Comparison of ENCODE assay signal across 22 mouse cellular contexts in the genomic region with DNA sequence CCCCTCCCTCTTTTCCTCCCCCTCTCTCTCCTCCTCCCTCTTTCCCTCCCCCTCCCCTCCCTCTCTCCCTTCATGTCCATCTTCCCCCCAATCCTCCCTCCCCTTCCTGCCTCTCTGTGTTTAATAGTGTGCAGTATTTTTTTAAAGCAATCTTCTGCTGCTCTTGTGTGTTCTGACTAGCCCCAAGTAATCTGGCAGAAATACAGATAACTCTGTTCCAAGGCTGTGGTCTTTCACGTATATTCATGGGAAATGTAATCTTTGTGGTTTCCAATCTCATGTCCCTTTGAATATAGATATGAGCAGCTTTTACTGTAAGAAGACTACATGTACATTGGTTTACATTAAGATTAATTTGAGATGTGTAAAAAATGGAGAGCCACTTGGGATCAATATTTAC.
DNase-seq lines count a peak whose midpoint lies in the region; ATAC-seq and TF ChIP-seq lines count a peak whose summit lies in the region.
"Had no signal": no experiment of that assay in that cellular context is flagged by ENCODE, and none has a peak within 500 bp of the region (broad histone marks: within the 10 kb centered on the region; RNA-seq: fewer than 3 reads in every experiment).

No protein-coding gene starts in this region.

- DNase-seq in heart, adult 8-10 months (ENCODE audit: low spot score) = no peak
- DNase-seq in lung, embryonic 14.5 days = peak; percentile 61
- DNase-seq in lung, postnatal 14 days = no peak
- DNase-seq in MEL (ENCODE audit: low read depth, low spot score) = no peak
- no peak for DNase-seq in kidney, postnatal 36 days
- DNase-seq: adrenal gland, adult 8-10 months; cerebellum, adult 11 months; cerebellum, adult 8-10 months; cerebellum, postnatal 14 days; embryo, embryonic 11 days; forebrain, postnatal 0 days; gastrocnemius, postnatal 14 days; heart, postnatal 4 days had no signal

- 0 out of 2 replicates have a peak overlapping the region, but pooled peaks have one; percentile 53 for H3K27ac ChIP-seq in heart, embryonic 13.5 days (replicated peaks)
- no peak overlapping the region for H3K27ac ChIP-seq in lung, embryonic 14.5 days (ENCODE audit: low read depth)
- H3K27ac ChIP-seq in MEL (ENCODE audit: control insufficient read depth, low read depth, low read length) = no peak overlapping the region
- no peak overlapping the region for H3K27ac ChIP-seq in intestine, embryonic 16.5 days (ENCODE audit: low read length)
- H3K27ac ChIP-seq: forebrain, embryonic 12.5 days; hindbrain, embryonic 12.5 days had no signal

- TF ChIP-seq EP300 in MEL (IDR thresholded peaks at IDR 0.05; ENCODE audit: low read depth in 1 of 2, low read length in 2 of 2) = no peak

- H3K4me1 ChIP-seq in heart, embryonic 13.5 days = peaks cover 43% of the 10 kb centered on the region
- H3K4me1 ChIP-seq in lung, embryonic 14.5 days (ENCODE audit: insufficient read depth) = peaks cover 22% of the 10 kb centered on the region; the same call in 1 of the 2 replicates
- no peaks in the 10 kb centered on the region for H3K4me1 ChIP-seq in MEL (ENCODE audit: control insufficient read depth in 1 of 2, insufficient read depth in 2 of 2, low read length in 2 of 2)
- H3K4me1 ChIP-seq in intestine, embryonic 16.5 days (ENCODE audit: control insufficient read depth, insufficient read depth, low read length) = peaks cover 20% of the 10 kb centered on the region
- H3K4me1 ChIP-seq: forebrain, embryonic 12.5 days had no signal

- WGBS in heart, embryonic 13.5 days = 39% methylated on average over 1 of the region's 1 CpGs
- 9% methylated on average over 1 of the region's 1 CpGs for WGBS in lung, embryonic 14.5 days
- WGBS in intestine, embryonic 16.5 days = 26% methylated on average over 1 of the region's 1 CpGs

- H3K4me2 ChIP-seq in heart, embryonic 13.5 days = no peak overlapping the region
- no peak overlapping the region for H3K4me2 ChIP-seq in lung, embryonic 14.5 days
- H3K4me2 ChIP-seq in intestine, embryonic 16.5 days (ENCODE audit: low read depth, low read length) = no peak overlapping the region
- H3K4me2 ChIP-seq: embryonic facial prominence, embryonic 12.5 days; forebrain, embryonic 12.5 days; heart, embryonic 11.5 days; hindbrain, embryonic 12.5 days had no signal

- no peaks in the 10 kb centered on the region for H3K36me3 ChIP-seq in heart, embryonic 13.5 days
- no peaks in the 10 kb centered on the region for H3K36me3 ChIP-seq in lung, embryonic 14.5 days (ENCODE audit: insufficient read depth)
- no peaks in the 10 kb centered on the region for H3K36me3 ChIP-seq in MEL (ENCODE audit: control insufficient read depth in 1 of 2, insufficient read depth in 2 of 2, low read length in 2 of 2)
- H3K36me3 ChIP-seq in intestine, embryonic 16.5 days (ENCODE audit: control insufficient read depth, insufficient read depth, low read length) = no peaks in the 10 kb centered on the region
- H3K36me3 ChIP-seq: embryonic facial prominence, embryonic 12.5 days; forebrain, embryonic 12.5 days; hindbrain, embryonic 12.5 days had no signal

- no peak for TF ChIP-seq CTCF in lung, embryonic 14.5 days (IDR thresholded peaks at IDR 0.05; ENCODE audit: low read depth)
- TF ChIP-seq CTCF in MEL (IDR thresholded peaks at IDR 0.05 in 2 of 3, conservative IDR thresholded peaks at IDR 0.05 in 1 of 3; ENCODE audit: control insufficient read depth in 1 of 3, insufficient read depth in 1 of 3, low read depth in 2 of 3, low read length in 3 of 3, poor library complexity in 1 of 3, severe bottlenecking in 1 of 3) = no peak

- 0 out of 2 replicates have a peak, but pooled peaks cover 5% of the 10 kb centered on the region for H3K27me3 ChIP-seq in heart, embryonic 13.5 days (replicated peaks)
- no peaks in the 10 kb centered on the region for H3K27me3 ChIP-seq in lung, embryonic 14.5 days (ENCODE audit: insufficient read depth, low read length)
- no peaks in the 10 kb centered on the region for H3K27me3 ChIP-seq in MEL (ENCODE audit: control insufficient read depth in 1 of 2, insufficient read depth in 2 of 2, low read length in 2 of 2)
- H3K27me3 ChIP-seq in intestine, embryonic 16.5 days (replicated peaks; ENCODE audit: control insufficient read depth, insufficient read depth, low read length) = no peaks in the 10 kb centered on the region
- H3K27me3 ChIP-seq: CH12.LX; embryonic facial prominence, embryonic 12.5 days; forebrain, embryonic 12.5 days; hindbrain, embryonic 12.5 days had no signal

- H3K4me3 ChIP-seq in heart, embryonic 13.5 days = no peak overlapping the region
- H3K4me3 ChIP-seq in lung, embryonic 14.5 days (ENCODE audit: low read depth, low read length) = no peak overlapping the region
- H3K4me3 ChIP-seq in MEL (ENCODE audit: control insufficient read depth in 1 of 2, insufficient read depth in 1 of 2, low read depth in 2 of 2, low read length in 2 of 2) = no peak overlapping the region
- H3K4me3 ChIP-seq in intestine, embryonic 16.5 days (ENCODE audit: low read length) = no peak overlapping the region
- H3K4me3 ChIP-seq: embryonic facial prominence, embryonic 12.5 days; forebrain, embryonic 12.5 days; hindbrain, embryonic 12.5 days had no signal

- H3K9ac ChIP-seq in heart, embryonic 13.5 days = no peak overlapping the region
- no peak overlapping the region for H3K9ac ChIP-seq in lung, embryonic 14.5 days
- no peak overlapping the region for H3K9ac ChIP-seq in MEL (ENCODE audit: control insufficient read depth, low read depth, low read length, poor library complexity, severe bottlenecking)
- H3K9ac ChIP-seq in intestine, embryonic 16.5 days (ENCODE audit: low read depth, low read length) = no peak overlapping the region
- H3K9ac ChIP-seq: embryonic facial prominence, embryonic 12.5 days; forebrain, embryonic 12.5 days; forebrain, postnatal 0 days; hindbrain, embryonic 12.5 days had no signal

- no peak for ATAC-seq in heart, embryonic 13.5 days (ENCODE audit: extremely low read depth, insufficient number of reproducible peaks, low FRiP score, low TSS enrichment)
- peak; percentile 59; the same call in 1 of the 2 replicates for ATAC-seq in lung, embryonic 14.5 days (ENCODE audit: insufficient read depth)
- peak; percentile 31 for ATAC-seq in intestine, embryonic 16.5 days
- ATAC-seq: forebrain, postnatal 0 days; hindbrain, embryonic 16.5 days; inflammation-experienced regulatory T-cells, adult 6 months had no signal

- H3K79me2 ChIP-seq in MEL (ENCODE audit: control insufficient read depth, insufficient read depth, low read length, poor library complexity) = no peaks in the 10 kb centered on the region

- no peak for TF ChIP-seq RAD21 in MEL (IDR thresholded peaks at IDR 0.05; ENCODE audit: low read depth, low read length)

- TF ChIP-seq POLR2A in MEL (IDR thresholded peaks at IDR 0.05; ENCODE audit: control insufficient read depth in 1 of 2, insufficient read depth in 1 of 2, low read depth in 1 of 2, low read length in 2 of 2, poor library complexity in 1 of 2) = no peak

- H3K9me3 ChIP-seq in heart, embryonic 13.5 days = no peaks in the 10 kb centered on the region
- H3K9me3 ChIP-seq in lung, embryonic 14.5 days (ENCODE audit: low read depth, low read length) = no peaks in the 10 kb centered on the region
- H3K9me3 ChIP-seq in MEL (replicated peaks; ENCODE audit: insufficient read depth, low read length) = no peaks in the 10 kb centered on the region
- no peaks in the 10 kb centered on the region for H3K9me3 ChIP-seq in intestine, embryonic 16.5 days (ENCODE audit: control insufficient read depth, low read length)
- H3K9me3 ChIP-seq: embryonic facial prominence, embryonic 12.5 days; forebrain, embryonic 12.5 days; hindbrain, embryonic 12.5 days had no signal

TF ChIP-seq in MEL, 35 proteins besides CTCF, POLR2A, EP300 and RAD21:
- TF ChIP-seq BHLHE40 (IDR thresholded peaks at IDR 0.05; ENCODE audit: borderline replicate concordance, low read depth, low read length) (no peak), RCOR1 (IDR thresholded peaks at IDR 0.05; ENCODE audit: low read depth, low read length) (peak; percentile 87)
